Mouse (Mus musculus): ENCODE results near the gene Chrnb2. TPM values are rescaled to one million over a fixed set of nuclear protein-coding genes. Genes with fewer than 3 reads are reported as not detected.

The Chrnb2 gene
- total RNA-seq (2014; rRNA removed) (40.3 and 45.6 TPM in 2 replicates), polyA plus RNA-seq (2015; fragmentation: Nextera tagmentation; extraction: Ambion mirVana) (16.2 and 16.5 TPM in 2 replicates)

GRCm38 (mm10) chr3:89764119-89764724, at the start of gene Chrnb2:
Gene Chrnb2, minus strand, starts transcription at chr3:89764632.
- Histone ChIP-seq H3K27me3 (ENCODE audit: insufficient read depth, low read length) (no peaks in the 10 kb centered on the region), H3K9ac (replicated peaks; ENCODE audit: low read length) (peak within 1 kb of the TSS; percentile 65), H3K9me3 (ENCODE audit: low read length) (no peaks in the 10 kb centered on the region), H3K27ac (peak within 1 kb of the TSS; percentile 72), H3K4me3 (ENCODE audit: low read length) (peak within 1 kb of the TSS; percentile 55), H3K4me1 (ENCODE audit: insufficient read depth, low read length) (peaks cover 18% of the 10 kb centered on the region), H3K36me3 (ENCODE audit: insufficient read depth, low read length) (no peaks in the 10 kb centered on the region), H3K4me2 (ENCODE audit: low read depth, low read length) (peak within 1 kb of the TSS; percentile 60)
- WGBS = under 1% methylated on average over 35 of the region's 36 CpGs
- peak; percentile 81 for DNase-seq (ENCODE audit: low spot score)
- TF ChIP-seq CTCF (IDR thresholded peaks at IDR 0.05; ENCODE audit: low read depth) = no peak
- ATAC-seq = peak; percentile 84

GRCm38 (mm10) chr3:89814051-89814450, 49.6 kb upstream of the Chrnb2 start:
- Histone ChIP-seq H3K27ac (no peak overlapping the region), H3K36me3 (ENCODE audit: insufficient read depth, low read length) (no peaks in the 10 kb centered on the region), H3K4me3 (ENCODE audit: low read length) (no peak overlapping the region), H3K9me3 (ENCODE audit: low read length) (no peaks in the 10 kb centered on the region), H3K9ac (replicated peaks; ENCODE audit: low read length) (no peak overlapping the region), H3K4me1 (ENCODE audit: insufficient read depth, low read length) (no peaks in the 10 kb centered on the region), H3K4me2 (ENCODE audit: low read depth, low read length) (no peak overlapping the region), H3K27me3 (ENCODE audit: insufficient read depth, low read length) (no peaks in the 10 kb centered on the region)
- DNase-seq (ENCODE audit: low spot score) (no peak), ATAC-seq (no peak)
- no peak for TF ChIP-seq CTCF (IDR thresholded peaks at IDR 0.05; ENCODE audit: low read depth)
- WGBS = 81% methylated on average over 7 of the region's 7 CpGs

GRCm38 (mm10) chr3:89812166-89812565, 47.7 kb upstream of the Chrnb2 start:
- Histone ChIP-seq H3K27me3 (ENCODE audit: insufficient read depth, low read length) (no peaks in the 10 kb centered on the region), H3K9ac (replicated peaks; ENCODE audit: low read length) (no peak overlapping the region), H3K27ac (no peak overlapping the region), H3K4me3 (ENCODE audit: low read length) (no peak overlapping the region), H3K36me3 (ENCODE audit: insufficient read depth, low read length) (no peaks in the 10 kb centered on the region), H3K9me3 (ENCODE audit: low read length) (no peaks in the 10 kb centered on the region), H3K4me1 (ENCODE audit: insufficient read depth, low read length) (no peaks in the 10 kb centered on the region), H3K4me2 (ENCODE audit: low read depth, low read length) (no peak overlapping the region)
- DNase-seq (ENCODE audit: low spot score) (no peak), ATAC-seq (no peak)
- TF ChIP-seq CTCF (IDR thresholded peaks at IDR 0.05; ENCODE audit: low read depth) = no peak
- 64% methylated on average over 3 of the region's 3 CpGs for WGBS

- Histone ChIP-seq H3K9me3 (ENCODE audit: low read length) (no peaks in the 10 kb centered on the region), H3K4me1 (ENCODE audit: insufficient read depth, low read length) (no peaks in the 10 kb centered on the region), H3K4me3 (ENCODE audit: low read length) (no peak overlapping the region), H3K9ac (replicated peaks; ENCODE audit: low read length) (no peak overlapping the region), H3K27ac (no peak overlapping the region), H3K4me2 (ENCODE audit: low read depth, low read length) (no peak overlapping the region), H3K27me3 (ENCODE audit: insufficient read depth, low read length) (no peaks in the 10 kb centered on the region), H3K36me3 (ENCODE audit: insufficient read depth, low read length) (no peaks in the 10 kb centered on the region)
- no peak for ATAC-seq
- DNase-seq (ENCODE audit: low spot score) = no peak
- no peak for TF ChIP-seq CTCF (IDR thresholded peaks at IDR 0.05; ENCODE audit: low read depth)
These were observed 46.4 kb upstream of the Chrnb2 start for GRCm38 (mm10) chr3:89810841-89811240.

- H3K4me2 ChIP-seq (ENCODE audit: low read depth, low read length) = no peak overlapping the region
- no peaks in the 10 kb centered on the region for H3K36me3 ChIP-seq (ENCODE audit: insufficient read depth, low read length)
- no peak for TF ChIP-seq CTCF (IDR thresholded peaks at IDR 0.05; ENCODE audit: low read depth)
- ATAC-seq (no peak), DNase-seq (ENCODE audit: low spot score) (no peak)
- no peak overlapping the region for H3K27ac ChIP-seq
- H3K4me1 ChIP-seq (ENCODE audit: insufficient read depth, low read length) = no peaks in the 10 kb centered on the region
- H3K4me3 ChIP-seq (ENCODE audit: low read length) = no peak overlapping the region
- no peaks in the 10 kb centered on the region for H3K9me3 ChIP-seq (ENCODE audit: low read length)
- 65% methylated on average over 9 of the region's 9 CpGs for WGBS
- H3K9ac ChIP-seq (replicated peaks; ENCODE audit: low read length) = no peak overlapping the region
- no peaks in the 10 kb centered on the region for H3K27me3 ChIP-seq (ENCODE audit: insufficient read depth, low read length)
These were observed 44.2 kb upstream of the Chrnb2 start for GRCm38 (mm10) chr3:89808638-89809037.

GRCm38 (mm10) chr3:89807881-89808280, 43.4 kb upstream of the Chrnb2 start:
- no peak for TF ChIP-seq CTCF (IDR thresholded peaks at IDR 0.05; ENCODE audit: low read depth)
- ATAC-seq (no peak), DNase-seq (ENCODE audit: low spot score) (no peak)
- Histone ChIP-seq H3K4me1 (ENCODE audit: insufficient read depth, low read length) (no peaks in the 10 kb centered on the region), H3K9me3 (ENCODE audit: low read length) (no peaks in the 10 kb centered on the region), H3K4me3 (ENCODE audit: low read length) (no peak overlapping the region), H3K9ac (replicated peaks; ENCODE audit: low read length) (no peak overlapping the region), H3K4me2 (ENCODE audit: low read depth, low read length) (no peak overlapping the region), H3K27me3 (ENCODE audit: insufficient read depth, low read length) (no peaks in the 10 kb centered on the region), H3K27ac (no peak overlapping the region), H3K36me3 (ENCODE audit: insufficient read depth, low read length) (no peaks in the 10 kb centered on the region)
- 78% methylated on average over 5 of the region's 5 CpGs for WGBS

GRCm38 (mm10) chr3:89807171-89807570, 42.7 kb upstream of the Chrnb2 start:
- DNase-seq (ENCODE audit: low spot score) (no peak), ATAC-seq (no peak)
- H3K36me3 ChIP-seq (ENCODE audit: insufficient read depth, low read length) = no peaks in the 10 kb centered on the region
- H3K9me3 ChIP-seq (ENCODE audit: low read length) = no peaks in the 10 kb centered on the region
- no peak overlapping the region for H3K27ac ChIP-seq
- 92% methylated on average over 3 of the region's 3 CpGs for WGBS
- H3K4me1 ChIP-seq (ENCODE audit: insufficient read depth, low read length) = no peaks in the 10 kb centered on the region
- no peaks in the 10 kb centered on the region for H3K27me3 ChIP-seq (ENCODE audit: insufficient read depth, low read length)
- TF ChIP-seq CTCF (IDR thresholded peaks at IDR 0.05; ENCODE audit: low read depth) = no peak
- H3K9ac ChIP-seq (replicated peaks; ENCODE audit: low read length) = no peak overlapping the region
- H3K4me2 ChIP-seq (ENCODE audit: low read depth, low read length) = no peak overlapping the region
- H3K4me3 ChIP-seq (ENCODE audit: low read length) = no peak overlapping the region

All from hindbrain, postnatal 0 days (tissue).